Mouse (Mus musculus): ENCODE measurements at regions not wholly inside any gene's neighbourhood (a gene's known extent, or its start where the extent isn't known, plus 50 kb on each side); places are given as distances from the start of the nearest gene placed in this dataset.

DNA sequence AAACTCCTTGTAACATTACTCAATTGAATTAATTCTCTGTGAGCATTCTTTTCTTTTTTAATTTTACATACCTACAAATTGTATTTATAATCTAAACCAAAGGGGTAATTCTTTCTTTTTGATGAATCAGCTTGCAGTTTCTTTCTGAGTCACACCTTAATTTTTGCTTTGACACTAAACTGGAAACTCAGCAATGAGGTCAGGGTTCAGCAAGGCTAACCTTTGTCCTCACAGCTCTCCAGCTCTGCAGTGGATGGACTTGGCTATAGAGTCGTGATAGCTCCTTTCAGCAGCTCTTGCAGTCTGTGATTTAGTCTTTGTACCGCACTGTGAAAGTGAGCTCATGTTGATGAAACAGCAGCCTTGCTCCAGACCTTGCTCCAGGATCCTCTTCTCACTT lies 1093.0 kb upstream of the 2610301B20Rik start:
- no peak overlapping the region for H3K9ac ChIP-seq (replicated peaks)
- no peak overlapping the region for H3K27ac ChIP-seq (ENCODE audit: low read depth)
- 38% methylated on average over 2 of the region's 2 CpGs for WGBS (ENCODE audit: insufficient replicate concordance)

DNA sequence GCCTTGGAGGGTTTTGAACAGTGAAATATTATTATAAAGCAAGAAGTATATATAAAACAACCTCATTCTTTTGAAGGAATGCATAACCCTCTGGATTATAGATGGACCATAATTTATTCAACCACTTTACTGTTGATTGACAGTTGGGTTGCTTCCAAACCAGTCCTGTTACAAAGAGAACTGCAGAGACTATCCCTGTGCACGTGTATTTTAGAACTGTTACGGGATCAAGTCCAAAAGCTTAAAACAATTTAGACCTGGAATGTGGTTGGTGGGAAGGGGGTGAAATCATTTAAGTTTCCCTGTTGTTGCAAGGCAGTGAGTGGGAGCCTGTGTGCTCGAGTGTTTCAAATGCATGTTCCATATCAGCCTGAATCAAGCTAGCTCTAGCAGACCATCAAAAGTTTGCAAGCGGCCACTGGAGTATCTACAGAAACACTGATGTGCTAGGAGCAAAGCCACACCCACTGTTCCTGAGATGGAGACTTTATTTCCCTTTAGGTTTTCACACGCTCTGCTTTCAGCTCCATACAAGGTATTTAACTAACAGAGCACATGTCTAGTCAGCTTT lies 1086.4 kb upstream of the 2610301B20Rik start:
- Histone ChIP-seq H3K27me3 (ENCODE audit: insufficient read depth, low read length) (no peaks in the 10 kb centered on the region), H3K36me3 (replicated peaks; ENCODE audit: insufficient read depth, low read length) (no peaks in the 10 kb centered on the region), H3K4me2 (ENCODE audit: low read depth, low read length) (no peak overlapping the region), H3K4me1 (ENCODE audit: insufficient read depth) (no peaks in the 10 kb centered on the region), H3K4me3 (ENCODE audit: low read depth, low read length) (no peak overlapping the region), H3K9ac (replicated peaks) (no peak overlapping the region), H3K9me3 (ENCODE audit: low read length) (no peaks in the 10 kb centered on the region), H3K27ac (ENCODE audit: low read depth) (no peak overlapping the region)
- DNase-seq (no peak), ATAC-seq (no peak)
- 69% methylated on average over 5 of the region's 5 CpGs for WGBS (ENCODE audit: insufficient replicate concordance)
- TF ChIP-seq EP300 (IDR thresholded peaks at IDR 0.05; ENCODE audit: low read depth) (no peak), CTCF (IDR thresholded peaks at IDR 0.05; ENCODE audit: low read depth) (no peak)

More for the DNA sequence above, 1093.0 kb upstream of the 2610301B20Rik start:
- no peak overlapping the region for H3K4me2 ChIP-seq (ENCODE audit: low read depth, low read length)
- no peak for TF ChIP-seq EP300 (IDR thresholded peaks at IDR 0.05; ENCODE audit: low read depth)
- TF ChIP-seq CTCF (IDR thresholded peaks at IDR 0.05; ENCODE audit: low read depth): no peak
- no peak for DNase-seq
- H3K36me3 ChIP-seq (replicated peaks; ENCODE audit: insufficient read depth, low read length): no peaks in the 10 kb centered on the region
- no peaks in the 10 kb centered on the region for H3K27me3 ChIP-seq (ENCODE audit: insufficient read depth, low read length)
- no peaks in the 10 kb centered on the region for H3K9me3 ChIP-seq (ENCODE audit: low read length)
- no peak overlapping the region for H3K4me3 ChIP-seq (ENCODE audit: low read depth, low read length)
- H3K4me1 ChIP-seq (ENCODE audit: insufficient read depth): no peaks in the 10 kb centered on the region
- ATAC-seq: peak; percentile 70

DNA sequence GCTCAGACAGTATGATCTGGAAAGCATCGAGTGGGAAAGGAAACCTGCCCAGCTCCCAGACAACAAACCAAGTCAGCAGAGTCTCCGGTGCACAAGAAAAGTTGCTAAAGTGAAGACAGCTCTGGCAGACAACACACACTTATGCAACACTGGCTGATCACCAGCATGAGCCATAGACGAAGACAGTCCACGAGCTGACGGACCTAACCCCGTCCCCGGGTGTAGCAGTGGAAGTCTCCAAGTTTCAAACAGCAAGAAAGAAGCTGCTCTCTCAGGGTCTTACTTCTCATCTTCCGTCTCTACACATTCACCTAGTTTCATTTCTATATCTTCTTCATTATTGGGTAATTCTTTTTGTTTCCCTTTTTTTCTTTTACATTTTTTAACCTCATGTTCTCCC lies 1083.8 kb upstream of the 2610301B20Rik start:
- H3K27ac ChIP-seq (ENCODE audit: low read depth): no peak overlapping the region
- DNase-seq: no peak
- no peaks in the 10 kb centered on the region for H3K27me3 ChIP-seq (ENCODE audit: insufficient read depth, low read length)
- no peaks in the 10 kb centered on the region for H3K36me3 ChIP-seq (replicated peaks; ENCODE audit: insufficient read depth, low read length)
- H3K9me3 ChIP-seq (ENCODE audit: low read length): no peaks in the 10 kb centered on the region
- TF ChIP-seq CTCF (IDR thresholded peaks at IDR 0.05; ENCODE audit: low read depth) (no peak), EP300 (IDR thresholded peaks at IDR 0.05; ENCODE audit: low read depth) (no peak)
- 81% methylated on average over 8 of the region's 8 CpGs for WGBS (ENCODE audit: insufficient replicate concordance)
- no peak for ATAC-seq
- H3K4me2 ChIP-seq (ENCODE audit: low read depth, low read length): no peak overlapping the region
- H3K9ac ChIP-seq (replicated peaks): no peak overlapping the region
- no peaks in the 10 kb centered on the region for H3K4me1 ChIP-seq (ENCODE audit: insufficient read depth)
- H3K4me3 ChIP-seq (ENCODE audit: low read depth, low read length): no peak overlapping the region
